Mouse (Mus musculus) heart, embryonic 10.5 days (tissue): ENCODE results near the gene Wfdc3. TPM values are rescaled to one million over a fixed set of nuclear protein-coding genes. Genes with fewer than 3 reads are reported as not detected.

Experiments used
- DNase-seq: peaks from one replicate; pipeline ENCODE4 v3.0.0-alpha.2; 2017; ENCODE audit warnings: low spot score
- H3K27ac ChIP-seq: fragments of 300-500 bp; sonication (generic); 2 replicates; pipeline ENCODE4 v1.5.1; 2016; ENCODE audit warnings: mild to moderate bottlenecking
- H3K27me3 ChIP-seq: fragments of 300-500 bp; sonication (generic); 2 replicates; pipeline ENCODE4 v1.6.1; 2016; ENCODE audit warnings: mild to moderate bottlenecking; ENCODE audit not compliant: poor library complexity, insufficient read depth, severe bottlenecking
- H3K36me3 ChIP-seq: fragments of 300-500 bp; sonication (generic); 2 replicates; pipeline ENCODE4 v1.6.1; 2016; ENCODE audit warnings: mild to moderate bottlenecking, moderate library complexity
- H3K4me1 ChIP-seq: fragments of 300-500 bp; sonication (generic); 2 replicates; pipeline ENCODE4 v1.6.1; 2016; ENCODE audit warnings: mild to moderate bottlenecking
- H3K4me3 ChIP-seq: fragments of 300-500 bp; sonication (generic); 2 replicates; pipeline ENCODE4 v1.5.1; 2016; ENCODE audit warnings: mild to moderate bottlenecking, moderate library complexity
- H3K9me3 ChIP-seq: fragments of 300-500 bp; sonication (generic); 2 replicates; pipeline ENCODE4 v1.6.1; 2016; ENCODE audit warnings: mild to moderate bottlenecking, moderate library complexity
- WGBS: fragments of 180-500 bp; shearing (Covaris S2); methylation state at CpG from one replicate; pipeline ENCODE4 v1.1.7; 2016; 5-methylcytosine and 5-hydroxymethylcytosine counted together
- polyA plus RNA-seq: library from polyadenylated mRNA; unstranded; fragments of >200 nt; fragmentation: Nextera tagmentation; extraction: Ambion mirVana; gene quantifications from 2 replicates; pipeline ENCODE4 v1.2.1, GENCODE M21; 2016

Gene Wfdc3
- polyA plus RNA-seq, 1 experiment from 2014 or later: 0.43 TPM

- 15% methylated on average over 7 of the region's 7 CpGs for WGBS
- peak; percentile 67 for DNase-seq
- no peaks in the 10 kb centered on the region for H3K27me3 ChIP-seq
- peak overlapping the region; percentile 82 for H3K4me3 ChIP-seq
- H3K9me3 ChIP-seq: no peaks in the 10 kb centered on the region
- peaks cover 31% of the 10 kb centered on the region for H3K4me1 ChIP-seq
- H3K36me3 ChIP-seq: peaks cover 12% of the 10 kb centered on the region; the same call in 1 of the 2 replicates
- H3K27ac ChIP-seq: peak overlapping the region; percentile 94
Observed at GRCm38 (mm10) chr2:164784869-164785420, 39.2 kb upstream of the Wfdc3 start.

- peaks cover 30% of the 10 kb centered on the region for H3K4me1 ChIP-seq
- H3K4me3 ChIP-seq: no peak overlapping the region
- no peaks in the 10 kb centered on the region for H3K9me3 ChIP-seq
- no peaks in the 10 kb centered on the region for H3K27me3 ChIP-seq
- 74% methylated on average over 7 of the region's 7 CpGs for WGBS
- H3K36me3 ChIP-seq: peaks cover 7% of the 10 kb centered on the region; the same call in 1 of the 2 replicates
- H3K27ac ChIP-seq: no peak overlapping the region
- DNase-seq: peak; percentile 63
Observed at GRCm38 (mm10) chr2:164783926-164784581, 38.3 kb upstream of the Wfdc3 start.

DNA sequence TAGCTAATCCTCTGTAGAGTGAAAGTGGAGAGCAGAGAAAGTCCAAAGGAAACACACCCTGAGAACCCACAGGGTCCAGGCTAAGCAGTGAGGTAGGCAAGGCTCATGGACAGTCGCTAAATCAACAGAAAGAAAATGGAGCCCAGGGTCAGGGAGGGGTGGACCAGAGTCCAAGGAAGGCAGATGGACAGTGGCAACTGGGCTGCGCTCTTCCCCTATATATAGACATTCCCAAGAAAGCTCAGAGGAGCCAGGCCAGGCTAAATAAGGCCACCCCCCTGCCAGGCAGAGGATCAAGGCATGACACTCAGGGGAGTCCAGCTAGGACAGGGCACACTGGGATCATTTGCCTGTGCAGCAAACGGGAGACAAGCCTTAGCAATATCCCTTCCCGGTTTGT lies 36.1 kb upstream of the Wfdc3 start:
- H3K27ac ChIP-seq: no peak overlapping the region
- H3K27me3 ChIP-seq: peaks cover 16% of the 10 kb centered on the region
- H3K4me3 ChIP-seq: no peak overlapping the region
- peak; percentile 73 for DNase-seq
- no peaks in the 10 kb centered on the region for H3K36me3 ChIP-seq
- peaks cover 17% of the 10 kb centered on the region for H3K4me1 ChIP-seq
- H3K9me3 ChIP-seq: no peaks in the 10 kb centered on the region
- WGBS: 51% methylated on average over 4 of the region's 4 CpGs

GRCm38 (mm10) chr2:164779481-164780086 lies 33.9 kb upstream of the Wfdc3 start, which contains the start of gene Tnnc2:
Gene Tnnc2 (minus strand): TSS chr2:164779967.
- H3K36me3 ChIP-seq: no peaks in the 10 kb centered on the region
- peaks cover under 1% of the 10 kb centered on the region for H3K4me1 ChIP-seq
- H3K27ac ChIP-seq: no peak within 1 kb of the TSS
- H3K9me3 ChIP-seq: no peaks in the 10 kb centered on the region
- peak; percentile 60 for DNase-seq
- no peak within 1 kb of the TSS for H3K4me3 ChIP-seq
- 63% methylated on average over 8 of the region's 8 CpGs for WGBS
- H3K27me3 ChIP-seq: peaks cover 22% of the 10 kb centered on the region

- Histone ChIP-seq H3K27ac (no peak overlapping the region), H3K36me3 (no peaks in the 10 kb centered on the region), H3K4me1 (no peaks in the 10 kb centered on the region), H3K27me3 (peaks cover 22% of the 10 kb centered on the region), H3K9me3 (no peaks in the 10 kb centered on the region), H3K4me3 (no peak overlapping the region)
- DNase-seq: peak; percentile 64
- 75% methylated on average over 7 of the region's 7 CpGs for WGBS
Observed at GRCm38 (mm10) chr2:164778809-164779208, 33.1 kb upstream of the Wfdc3 start.

GRCm38 (mm10) chr2:164778015-164778287 lies 32.2 kb upstream of the Wfdc3 start:
- Histone ChIP-seq H3K27me3 (peaks cover 22% of the 10 kb centered on the region), H3K4me3 (no peak overlapping the region), H3K36me3 (peaks cover 4% of the 10 kb centered on the region), H3K27ac (no peak overlapping the region), H3K9me3 (no peaks in the 10 kb centered on the region), H3K4me1 (no peaks in the 10 kb centered on the region; the same call in 1 of the 2 replicates)
- WGBS: 90% methylated on average over 11 of the region's 11 CpGs
- no peak for DNase-seq

- Histone ChIP-seq H3K27me3 (peaks cover 22% of the 10 kb centered on the region), H3K4me1 (no peaks in the 10 kb centered on the region; the same call in 1 of the 2 replicates), H3K27ac (no peak overlapping the region), H3K9me3 (no peaks in the 10 kb centered on the region), H3K36me3 (peaks cover 9% of the 10 kb centered on the region), H3K4me3 (no peak overlapping the region)
- WGBS: 74% methylated on average over 30 of the region's 30 CpGs
- peak; percentile 70 for DNase-seq
Observed at GRCm38 (mm10) chr2:164777246-164778014, 31.7 kb upstream of the Wfdc3 start.

- Histone ChIP-seq H3K4me1 (peaks cover 6% of the 10 kb centered on the region), H3K4me3 (no peak overlapping the region), H3K36me3 (peaks cover 15% of the 10 kb centered on the region), H3K27ac (no peak overlapping the region), H3K9me3 (no peaks in the 10 kb centered on the region), H3K27me3 (peaks cover 22% of the 10 kb centered on the region)
- 50% methylated on average over 17 of the region's 17 CpGs for WGBS
- peak; percentile 74 for DNase-seq
Observed at GRCm38 (mm10) chr2:164776801-164777200, 31.1 kb upstream of the Wfdc3 start.

GRCm38 (mm10) chr2:164776130-164776529 lies 30.4 kb upstream of the Wfdc3 start:
- H3K27ac ChIP-seq: no peak overlapping the region
- WGBS: 81% methylated on average over 6 of the region's 6 CpGs
- H3K36me3 ChIP-seq: peaks cover 22% of the 10 kb centered on the region
- H3K9me3 ChIP-seq: no peaks in the 10 kb centered on the region
- H3K27me3 ChIP-seq: peaks cover 22% of the 10 kb centered on the region
- H3K4me3 ChIP-seq: no peak overlapping the region
- peaks cover 13% of the 10 kb centered on the region for H3K4me1 ChIP-seq
- DNase-seq: no peak

DNA sequence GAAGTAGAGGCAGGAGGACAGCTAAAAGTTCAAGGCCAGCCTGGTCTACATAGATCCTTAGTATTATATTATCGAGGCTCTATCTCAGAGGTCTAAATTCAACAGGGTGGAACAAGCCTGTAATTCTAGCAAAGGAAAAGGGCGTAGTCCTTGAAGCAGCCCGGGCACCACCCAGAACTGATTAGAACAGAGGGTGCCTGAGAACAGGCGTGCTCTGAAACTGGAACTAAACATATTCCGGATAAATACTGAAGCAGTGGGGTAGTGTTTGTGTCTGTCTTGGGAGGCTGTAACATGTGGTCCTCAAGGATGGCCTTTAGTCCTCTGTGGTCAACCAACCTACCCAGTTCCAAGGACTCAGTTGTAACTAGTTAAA lies 28.2 kb upstream of the Wfdc3 start:
- Histone ChIP-seq H3K9me3 (no peaks in the 10 kb centered on the region), H3K4me1 (peaks cover 21% of the 10 kb centered on the region), H3K27ac (no peak overlapping the region), H3K4me3 (no peak overlapping the region), H3K27me3 (peaks cover 22% of the 10 kb centered on the region), H3K36me3 (peaks cover 25% of the 10 kb centered on the region)
- 69% methylated on average over 5 of the region's 5 CpGs for WGBS
- DNase-seq: no peak

GRCm38 (mm10) chr2:164773229-164773988 lies 27.7 kb upstream of the Wfdc3 start:
- DNase-seq: no peak
- peaks cover 25% of the 10 kb centered on the region for H3K36me3 ChIP-seq
- 76% methylated on average over 14 of the region's 14 CpGs for WGBS
- H3K27me3 ChIP-seq: peaks cover 21% of the 10 kb centered on the region
- no peak overlapping the region for H3K4me3 ChIP-seq
- H3K27ac ChIP-seq: no peak overlapping the region
- peaks cover 21% of the 10 kb centered on the region for H3K4me1 ChIP-seq
- H3K9me3 ChIP-seq: no peaks in the 10 kb centered on the region

DNA sequence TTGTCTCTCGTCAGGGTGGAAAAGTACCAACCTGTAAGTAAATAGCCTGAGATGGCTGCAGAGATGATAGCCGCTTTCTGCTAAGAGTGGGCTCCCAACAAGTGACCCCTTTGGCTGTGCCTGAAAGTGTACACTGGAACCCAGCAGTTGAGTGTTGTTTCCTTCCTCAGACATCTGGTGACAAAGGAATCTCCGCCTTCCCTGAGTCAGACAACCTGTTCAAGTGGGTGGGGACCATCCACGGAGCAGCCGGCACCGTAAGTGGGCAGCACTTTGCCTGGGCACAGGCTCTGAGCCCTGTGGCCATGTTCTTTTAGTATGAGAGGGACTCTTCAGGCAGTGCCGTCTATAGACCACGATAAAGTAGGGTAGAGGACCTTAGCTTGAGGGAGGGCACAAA lies 25.4 kb upstream of the Wfdc3 start:
- Histone ChIP-seq H3K4me3 (peak overlapping the region; percentile 89), H3K27ac (peak overlapping the region; percentile 97), H3K27me3 (no peaks in the 10 kb centered on the region), H3K4me1 (peaks cover 21% of the 10 kb centered on the region), H3K9me3 (no peaks in the 10 kb centered on the region), H3K36me3 (peaks cover 47% of the 10 kb centered on the region)
- no peak for DNase-seq
- WGBS: 77% methylated on average over 8 of the region's 8 CpGs
